In genomic region chr3:36645245-36645559, GRCm38 (mm10) we compare ENCODE assay signal across 7 mouse cellular contexts. TPM values are rescaled to one million over a fixed set of nuclear protein-coding genes. Genes with fewer than 3 reads are reported as not detected.
A peak's percentile ranks its signal among the peaks of the same experiment; 100 is the strongest.
DNase-seq lines count a peak whose midpoint lies in the region; ATAC-seq and TF ChIP-seq lines count a peak whose summit lies in the region.
"Not testable (repeated sequence)": the region's sequence is repeated elsewhere in the genome, so short reads cannot be mapped to it uniquely, and the experiment has no call there.
"Had no signal": no experiment of that assay in that cellular context is flagged by ENCODE, and none has a peak within 500 bp of the region (broad histone marks: within the 10 kb centered on the region; RNA-seq: fewer than 3 reads in every experiment).

No protein-coding gene starts in this region.

- H3K4me1 ChIP-seq in intestine, embryonic 15.5 days (replicated peaks); intestine, embryonic 16.5 days (ENCODE audit: control insufficient read depth, insufficient read depth, low read length); intestine, postnatal 0 days (replicated peaks; ENCODE audit: control insufficient read depth, insufficient read depth, low read length): not testable (repeated sequence)

- peak; percentile 78 for ATAC-seq in intestine, embryonic 15.5 days
- ATAC-seq in intestine, embryonic 16.5 days = peak; percentile 58
- 0 out of 2 replicates have a peak, but pooled peaks have one; percentile 17 for ATAC-seq in intestine, postnatal 0 days

- H3K4me3 ChIP-seq in intestine, embryonic 15.5 days (replicated peaks); intestine, embryonic 16.5 days (ENCODE audit: low read length); intestine, postnatal 0 days (ENCODE audit: low read depth, low read length): not testable (repeated sequence)

- H3K4me2 ChIP-seq in intestine, embryonic 15.5 days (replicated peaks); intestine, embryonic 16.5 days (ENCODE audit: low read depth, low read length); intestine, postnatal 0 days (replicated peaks; ENCODE audit: low read depth): not testable (repeated sequence)

- H3K9me3 ChIP-seq in intestine, embryonic 15.5 days; intestine, embryonic 16.5 days (ENCODE audit: control insufficient read depth, low read length); intestine, postnatal 0 days (ENCODE audit: control insufficient read depth): not testable (repeated sequence)

- H3K36me3 ChIP-seq in intestine, embryonic 15.5 days; intestine, embryonic 16.5 days (ENCODE audit: control insufficient read depth, insufficient read depth, low read length); intestine, postnatal 0 days (ENCODE audit: control insufficient read depth, insufficient read depth): not testable (repeated sequence)

- DNase-seq in yolk sac, embryonic 10.5 days (ENCODE audit: low spot score) = peak; percentile 76

- not testable (repeated sequence) for TF ChIP-seq CTCF in intestine, postnatal 0 days (IDR thresholded peaks at IDR 0.05; ENCODE audit: low read depth)

- H3K27ac ChIP-seq in intestine, embryonic 15.5 days = not testable (repeated sequence)
- peak overlapping the region; percentile 24; the same call in 1 of the 2 replicates for H3K27ac ChIP-seq in intestine, embryonic 16.5 days (ENCODE audit: low read length)
- H3K27ac ChIP-seq in intestine, postnatal 0 days (ENCODE audit: low read depth, low read length) = peak overlapping the region; percentile 57

- not testable (repeated sequence) for H3K27me3 ChIP-seq in intestine, embryonic 15.5 days (replicated peaks); intestine, embryonic 16.5 days (replicated peaks; ENCODE audit: control insufficient read depth, insufficient read depth, low read length); intestine, postnatal 0 days (replicated peaks; ENCODE audit: control insufficient read depth, insufficient read depth, low read length)

- H3K9ac ChIP-seq in intestine, embryonic 15.5 days; intestine, embryonic 16.5 days (ENCODE audit: low read depth, low read length); intestine, postnatal 0 days (ENCODE audit: low read depth, low read length): not testable (repeated sequence)

RNA-seq across cellular contexts. Expression of gene Bbs7, which starts 31.9 kb away (rescaled TPM):
- 9.6 and 11.1 TPM in 2 replicates for polyA plus RNA-seq in intestine, embryonic 15.5 days (2015; fragmentation: Nextera tagmentation; extraction: Ambion mirVana)
- polyA plus RNA-seq in intestine, embryonic 16.5 days (2015; fragmentation: Nextera tagmentation; extraction: Ambion mirVana) = 9.5 and 10.3 TPM in 2 replicates
- polyA plus RNA-seq in intestine, postnatal 0 days (2015; fragmentation: Nextera tagmentation; extraction: Ambion mirVana) = 4.5 and 4.8 TPM in 2 replicates

RNA-seq across cellular contexts. Expression of gene Trpc3, which starts 44.8 kb away (rescaled TPM):
- 3.3 TPM in 2 replicates for polyA plus RNA-seq in intestine, embryonic 15.5 days (2015; fragmentation: Nextera tagmentation; extraction: Ambion mirVana)
- 1.7 and 3.7 TPM in 2 replicates for polyA plus RNA-seq in intestine, embryonic 16.5 days (2015; fragmentation: Nextera tagmentation; extraction: Ambion mirVana)
- polyA plus RNA-seq in intestine, postnatal 0 days (2015; fragmentation: Nextera tagmentation; extraction: Ambion mirVana) = 4.1 and 6.5 TPM in 2 replicates
- polyA plus RNA-seq: C2C12; CD4-positive, CD25-positive, alpha-beta regulatory T cell, adult 4 months; G1E had no signal

Comparison
In these comparisons a context has a peak if more than half of its experiments do, and no peak if none do; other contexts are left out.
1. ATAC-seq: peak in every context shown above with its lines; median percentile 78 in intestine, embryonic 15.5 days; 58 in intestine, embryonic 16.5 days; 17 in intestine, postnatal 0 days.